Mouse (Mus musculus): ENCODE data around the gene Olfr935.

DNA sequence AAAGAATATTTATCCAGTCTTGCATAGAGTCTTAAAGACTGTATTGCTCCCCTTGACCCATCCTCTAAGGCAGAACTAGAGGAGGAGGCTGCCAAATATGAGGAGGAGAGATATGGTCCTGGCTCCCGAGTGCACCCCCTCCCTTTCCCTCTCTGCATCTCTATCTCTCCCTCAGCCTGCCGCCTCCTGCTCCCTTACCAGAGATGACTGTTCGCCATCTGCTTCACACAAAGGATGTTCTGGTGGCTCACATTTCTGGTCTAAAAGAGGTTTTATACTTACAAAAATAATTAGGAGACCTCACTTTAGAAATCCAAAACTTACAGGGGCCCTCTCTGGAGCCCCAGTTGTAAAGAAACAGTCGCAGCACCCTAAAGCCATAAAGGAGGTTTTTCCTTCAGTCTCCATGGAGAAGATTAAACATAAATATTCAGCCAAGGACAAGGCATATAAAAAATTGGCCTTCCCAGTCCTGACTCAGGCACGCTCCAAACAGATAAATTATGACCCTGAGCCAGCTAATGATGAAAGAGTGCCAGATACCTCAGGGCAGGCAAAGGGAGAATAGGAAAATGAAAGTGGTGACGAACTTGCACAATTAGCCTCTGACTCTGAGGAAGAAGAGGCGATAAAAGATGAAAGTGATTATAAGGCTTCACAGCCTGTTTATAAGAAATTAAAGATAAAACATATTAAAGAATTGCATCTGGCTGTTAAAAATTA lies 45.9 kb downstream of the Olfr935 start:
- TF ChIP-seq CTCF (IDR thresholded peaks at IDR 0.05; ENCODE audit: control insufficient read depth, insufficient read depth, low read length) (no peak), POLR2A (IDR thresholded peaks at IDR 0.05; ENCODE audit: borderline replicate concordance, control insufficient read depth, low read depth, low read length) (no peak)

All from bone marrow, adult 2 months (tissue).